11 mouse cellular contexts compared by ENCODE assay signal in the genomic region with DNA sequence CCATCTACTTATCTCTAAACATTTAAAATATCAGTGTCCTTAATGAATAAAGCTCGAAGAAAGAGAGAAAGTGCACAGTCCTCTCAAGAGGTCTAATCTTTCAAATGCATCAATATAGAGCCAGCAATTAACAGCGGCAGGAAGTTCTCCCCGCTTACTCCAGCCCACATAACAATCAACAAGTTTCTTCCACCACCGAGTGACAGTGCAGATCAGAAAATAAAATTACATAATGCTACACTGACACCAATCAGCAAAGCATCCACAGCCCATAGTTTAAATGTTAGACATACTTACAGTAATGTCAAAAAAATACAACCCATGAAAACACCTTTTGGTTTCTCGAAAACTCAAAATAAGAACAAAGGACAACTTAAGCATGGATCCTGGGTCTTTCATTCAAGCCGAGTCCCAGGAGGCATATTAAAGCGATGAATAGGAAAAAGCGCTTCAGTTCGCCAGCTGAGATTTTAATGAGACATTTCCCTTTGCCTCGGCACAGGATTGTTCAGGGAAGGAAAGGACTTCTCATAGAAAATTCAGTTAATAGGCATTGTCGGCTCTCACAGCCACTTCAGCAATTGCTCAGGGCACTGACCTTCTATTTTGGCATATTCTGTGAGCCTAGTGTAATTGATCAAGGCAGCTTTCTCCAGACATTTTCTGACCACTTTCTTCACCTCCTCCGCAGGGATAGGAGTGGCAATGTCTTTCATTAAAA.
DNase-seq lines count a peak whose midpoint lies in the region; ATAC-seq lines count a peak whose summit lies in the region.
"Had no signal": no experiment of that assay in that cellular context is flagged by ENCODE, and none has a peak within 500 bp of the region (broad histone marks: within the 10 kb centered on the region; RNA-seq: fewer than 3 reads in every experiment).

No protein-coding gene starts in this region.

- H3K9ac ChIP-seq in hindbrain, embryonic 16.5 days (ENCODE audit: low read depth, low read length), result no peak overlapping the region
- no peak overlapping the region for H3K9ac ChIP-seq in midbrain, embryonic 16.5 days (ENCODE audit: low read depth, low read length)

- 6% methylated on average over 12 of the region's 12 CpGs for WGBS in forebrain, embryonic 10.5 days
- 16% methylated on average over 12 of the region's 12 CpGs for WGBS in hindbrain, embryonic 16.5 days
- 9% methylated on average over 12 of the region's 12 CpGs for WGBS in midbrain, embryonic 16.5 days

- DNase-seq in embryo, embryonic 11 days, result peak; percentile 75
- peak; percentile 70 for DNase-seq in forebrain, embryonic 10.5 days (ENCODE audit: extremely low spot score, low spot score)
- no peak for DNase-seq in urinary bladder, postnatal 14 days (ENCODE audit: low spot score)
- no peak for DNase-seq in cerebellum, postnatal 25 days
- no peak for DNase-seq in lung, postnatal 25 days (ENCODE audit: low spot score)
- DNase-seq: adrenal gland, adult 8-10 months; cerebellum, adult 9-11 months; heart, postnatal 4 days had no signal

- ATAC-seq in hindbrain, embryonic 16.5 days, result 0 out of 2 replicates have a peak, but pooled peaks have one; percentile 45
- peak; percentile 76 for ATAC-seq in midbrain, embryonic 16.5 days

- H3K4me1 ChIP-seq in forebrain, embryonic 10.5 days, result peaks cover 65% of the 10 kb centered on the region
- H3K4me1 ChIP-seq in hindbrain, embryonic 16.5 days (ENCODE audit: control insufficient read depth, insufficient read depth, low read depth, low read length), result peaks cover 11% of the 10 kb centered on the region
- H3K4me1 ChIP-seq in midbrain, embryonic 16.5 days (ENCODE audit: control insufficient read depth, insufficient read depth, low read length), result peaks cover 12% of the 10 kb centered on the region

- H3K4me2 ChIP-seq in hindbrain, embryonic 16.5 days (ENCODE audit: low read length), result peak overlapping the region; percentile 40
- H3K4me2 ChIP-seq in midbrain, embryonic 16.5 days (ENCODE audit: low read length), result peak overlapping the region; percentile 31
- H3K4me2 ChIP-seq: liver, embryonic 11.5 days had no signal

- no peaks in the 10 kb centered on the region for H3K36me3 ChIP-seq in forebrain, embryonic 10.5 days (replicated peaks)
- no peaks in the 10 kb centered on the region for H3K36me3 ChIP-seq in hindbrain, embryonic 16.5 days (ENCODE audit: control insufficient read depth, insufficient read depth, low read length)
- H3K36me3 ChIP-seq in midbrain, embryonic 16.5 days (ENCODE audit: control insufficient read depth, insufficient read depth, low read length), result no peaks in the 10 kb centered on the region

- H3K27me3 ChIP-seq in forebrain, embryonic 10.5 days (ENCODE audit: poor library complexity, severe bottlenecking), result peaks cover 36% of the 10 kb centered on the region
- H3K27me3 ChIP-seq in hindbrain, embryonic 16.5 days (replicated peaks; ENCODE audit: control insufficient read depth, insufficient read depth, low read length), result no peaks in the 10 kb centered on the region
- H3K27me3 ChIP-seq in midbrain, embryonic 16.5 days (ENCODE audit: control insufficient read depth, insufficient read depth, low read depth, low read length), result peaks cover 16% of the 10 kb centered on the region

- peak overlapping the region; percentile 80 for H3K27ac ChIP-seq in forebrain, embryonic 10.5 days
- H3K27ac ChIP-seq in hindbrain, embryonic 16.5 days (ENCODE audit: low read depth, low read length), result no peak overlapping the region
- no peak overlapping the region for H3K27ac ChIP-seq in midbrain, embryonic 16.5 days (ENCODE audit: low read length)

- H3K9me3 ChIP-seq in forebrain, embryonic 10.5 days, result no peaks in the 10 kb centered on the region
- no peaks in the 10 kb centered on the region for H3K9me3 ChIP-seq in hindbrain, embryonic 16.5 days (ENCODE audit: control insufficient read depth, low read length)
- H3K9me3 ChIP-seq in midbrain, embryonic 16.5 days (replicated peaks; ENCODE audit: control insufficient read depth, low read length, poor library complexity, severe bottlenecking), result no peaks in the 10 kb centered on the region

- H3K4me3 ChIP-seq in forebrain, embryonic 10.5 days, result peak overlapping the region; percentile 29
- H3K4me3 ChIP-seq in hindbrain, embryonic 16.5 days (ENCODE audit: low read length), result no peak overlapping the region
- no peak overlapping the region for H3K4me3 ChIP-seq in midbrain, embryonic 16.5 days (ENCODE audit: low read depth, low read length)

Comparison
In these comparisons a context has a peak if more than half of its experiments do, and no peak if none do; other contexts are left out.
1. DNase-seq: peak in embryo, embryonic 11 days (single experiment) and forebrain, embryonic 10.5 days (single experiment); none in urinary bladder, postnatal 14 days (single experiment), cerebellum, postnatal 25 days (0 of 2) and lung, postnatal 25 days (single experiment).